Mouse (Mus musculus) left cerebral cortex, postnatal 14 days (tissue): ENCODE data around the gene Bcl11a. TPM values are rescaled to one million over a fixed set of nuclear protein-coding genes. Genes with fewer than 3 reads are reported as not detected.
A peak's percentile ranks its signal among the peaks of the same experiment; 100 is the strongest.
"Not testable (repeated sequence)": the region's sequence is repeated elsewhere in the genome, so short reads cannot be mapped to it uniquely, and the experiment has no call there.

Source experiments
- DNase-seq, 2 experiments: peaks; one replicate each; pipeline ENCODE4 v3.0.0; 2021 to 2022; ENCODE audit warnings: low spot score in 2 of 2, mixed read lengths in 1 of 2
- intact Hi-C: fragments of 180-260 bp; cut with DNase I; formaldehyde crosslinking; loops from one replicate; pipeline ENCODE4 v1.15.1; 2025
- total RNA-seq, 2 experiments: library from RNA; stranded (reverse); gene quantifications; 2 replicates each; pipeline ENCODE4 v1.2.3; 2021

Bcl11a gene
- total RNA-seq, 2 experiments from 2014 or later = 114 to 125 TPM

DNA sequence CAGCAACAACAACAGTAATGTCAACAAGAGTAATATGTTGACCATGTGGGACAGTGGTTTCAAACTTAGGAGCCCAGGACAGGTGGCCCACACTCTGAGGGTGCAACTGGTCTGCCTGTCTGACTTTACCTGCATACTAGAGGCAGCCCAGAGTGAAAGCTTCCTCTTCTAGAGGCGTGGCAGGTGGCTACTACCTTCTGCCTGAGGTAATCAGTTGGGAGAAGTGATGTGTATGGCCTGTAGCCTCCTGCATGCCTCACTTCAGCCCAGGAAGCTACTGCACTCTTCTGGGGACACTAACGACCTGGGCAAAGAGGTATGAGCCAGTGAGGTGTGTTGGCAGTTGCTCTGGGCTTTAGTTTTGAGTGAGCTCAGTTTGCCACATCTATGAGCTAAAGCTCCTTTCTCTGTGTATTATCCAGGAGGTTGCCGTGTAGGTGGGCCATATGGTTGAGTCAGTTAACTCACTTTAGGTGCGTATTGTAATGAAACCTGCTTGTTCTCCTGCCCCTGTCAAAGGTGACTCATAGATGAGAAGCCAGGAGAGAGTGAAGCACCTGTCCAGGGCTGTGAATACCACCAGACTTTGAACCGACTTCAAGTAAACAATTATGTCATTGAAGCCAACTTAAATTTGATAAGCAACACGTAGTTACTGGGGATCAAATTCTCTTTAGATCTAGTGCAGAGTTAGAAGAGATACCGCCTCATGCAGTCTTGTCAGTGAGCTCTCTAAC, 38.9 kb downstream of the Bcl11a start:
- DNase-seq = no peak
- intact Hi-C loops = no loop called here

- intact Hi-C loops = no loop called here
- no peak for DNase-seq
These were observed 43.3 kb downstream of the Bcl11a start for GRCm38 (mm10) chr11:24121136-24121535.

DNA sequence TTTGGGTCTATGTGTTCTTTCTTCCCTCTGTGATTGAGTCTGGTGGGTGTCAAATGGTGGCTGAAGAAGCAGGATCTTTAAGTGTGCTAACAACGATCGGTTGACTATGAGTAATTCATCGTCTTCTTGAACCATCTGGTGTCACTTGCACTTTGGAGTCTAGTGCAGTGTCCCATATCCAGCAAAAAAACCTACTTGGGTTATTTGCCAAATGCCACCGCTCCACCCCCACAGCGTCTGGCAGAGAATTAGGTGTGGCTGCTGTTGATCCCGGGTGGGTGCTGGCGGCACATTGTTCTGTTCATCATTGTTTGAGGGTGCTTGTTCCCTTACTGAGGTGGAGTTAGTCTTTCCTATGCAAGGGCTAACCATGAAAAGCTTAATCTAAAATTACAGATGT, 45.0 kb downstream of the Bcl11a start:
- intact Hi-C loops = no loop called here
- DNase-seq = no peak

DNA sequence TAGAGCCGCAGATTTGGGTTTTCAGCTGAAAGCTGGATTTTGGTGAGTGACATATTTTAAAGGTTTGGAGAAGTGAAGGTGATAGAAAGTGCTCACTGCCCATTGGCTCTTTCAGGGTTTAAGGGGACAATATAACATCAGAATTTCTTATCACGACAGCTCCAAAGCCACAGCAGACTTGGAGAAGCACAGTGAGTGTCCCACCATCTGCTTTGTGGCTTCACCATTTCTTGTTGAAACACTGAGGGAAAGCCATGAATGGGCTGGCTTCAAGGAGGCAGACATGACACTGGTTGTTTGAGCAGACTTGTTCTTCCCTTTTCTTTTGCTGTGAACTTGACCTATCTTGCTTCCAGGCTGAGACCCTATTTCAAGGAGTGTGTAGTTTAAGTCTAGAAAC, 46.1 kb downstream of the Bcl11a start:
- DNase-seq = no peak
- intact Hi-C loops = no loop called here

DNA sequence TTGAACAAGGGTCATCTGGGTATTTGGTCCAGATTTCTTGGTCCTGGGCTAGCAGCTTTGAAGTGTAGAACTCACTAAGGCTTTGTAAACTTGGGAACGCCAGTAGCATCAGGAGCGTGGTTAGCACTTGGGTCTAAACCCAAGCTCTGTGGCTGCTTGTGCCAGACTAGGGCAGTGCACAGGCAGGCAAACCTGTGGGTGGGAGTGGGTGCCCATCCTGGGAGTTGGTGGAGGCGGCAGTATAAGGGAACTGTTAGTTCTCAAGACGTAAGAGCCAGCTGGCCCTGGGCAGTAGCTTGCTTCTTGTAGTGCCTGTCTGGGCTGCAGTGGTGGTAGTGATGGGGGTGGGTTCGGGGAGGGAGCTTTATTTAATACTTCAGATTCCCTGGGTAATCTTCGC, 47.2 kb downstream of the Bcl11a start:
- intact Hi-C loops = no loop called here

GRCm38 (mm10) chr11:24128001-24128400, 50.1 kb downstream of the Bcl11a start:
- intact Hi-C loops = no loop called here

More for the DNA sequence above, 47.2 kb downstream of the Bcl11a start:
- peak; percentile 47 to 79 for DNase-seq

GRCm38 (mm10) chr11:24128880-24129279, 51.0 kb downstream of the Bcl11a start:
- intact Hi-C loops, DNase-seq: not testable (repeated sequence)

More at GRCm38 (mm10) chr11:24128001-24128400, 50.1 kb downstream of the Bcl11a start:
- no peak for DNase-seq

- intact Hi-C loops = loop anchor here (10.0 kb wide), 1 partner anchor 155 kb away; no protein-coding TSS in a partner anchor
- DNase-seq = no peak
These were observed 51.7 kb downstream of the Bcl11a start for GRCm38 (mm10) chr11:24129358-24130185.

- intact Hi-C loops = loop anchor here (10.0 kb wide), 1 partner anchor 155 kb away; no protein-coding TSS in a partner anchor
- DNase-seq = no peak
These were observed 52.4 kb downstream of the Bcl11a start for GRCm38 (mm10) chr11:24130186-24130760.

DNA sequence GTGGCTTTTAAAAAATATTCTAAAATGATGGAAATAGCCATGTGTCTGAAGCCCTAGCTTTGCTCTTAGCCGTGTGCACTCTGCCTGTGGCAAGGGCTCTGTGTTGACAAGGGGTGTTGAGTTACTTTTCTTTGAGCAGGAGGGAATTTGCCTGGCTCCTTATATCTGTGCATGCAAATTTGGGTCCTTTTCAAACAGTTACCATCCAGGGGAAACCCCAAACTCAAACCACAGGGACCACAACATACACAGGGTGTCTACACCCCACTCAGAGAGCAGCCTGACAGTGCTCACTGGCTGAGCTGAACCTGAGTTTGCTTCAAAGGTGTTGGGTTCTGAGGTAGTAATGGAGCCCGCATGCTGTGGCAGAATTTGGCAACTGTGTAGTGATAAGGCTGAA, 54.0 kb downstream of the Bcl11a start:
- DNase-seq = no peak
- intact Hi-C loops = loop anchor here (10.0 kb wide), 1 partner anchor 157 kb away; no protein-coding TSS in a partner anchor

GRCm38 (mm10) chr11:24132358-24132757, 54.5 kb downstream of the Bcl11a start:
- intact Hi-C loops = loop anchor here (10.0 kb wide), 1 partner anchor 158 kb away; no protein-coding TSS in a partner anchor
- DNase-seq = no peak

- no peak for DNase-seq
- intact Hi-C loops = loop anchor here (10.0 kb wide), 1 partner anchor 158 kb away; no protein-coding TSS in a partner anchor
These were observed 55.0 kb downstream of the Bcl11a start for GRCm38 (mm10) chr11:24132853-24133252.

DNA sequence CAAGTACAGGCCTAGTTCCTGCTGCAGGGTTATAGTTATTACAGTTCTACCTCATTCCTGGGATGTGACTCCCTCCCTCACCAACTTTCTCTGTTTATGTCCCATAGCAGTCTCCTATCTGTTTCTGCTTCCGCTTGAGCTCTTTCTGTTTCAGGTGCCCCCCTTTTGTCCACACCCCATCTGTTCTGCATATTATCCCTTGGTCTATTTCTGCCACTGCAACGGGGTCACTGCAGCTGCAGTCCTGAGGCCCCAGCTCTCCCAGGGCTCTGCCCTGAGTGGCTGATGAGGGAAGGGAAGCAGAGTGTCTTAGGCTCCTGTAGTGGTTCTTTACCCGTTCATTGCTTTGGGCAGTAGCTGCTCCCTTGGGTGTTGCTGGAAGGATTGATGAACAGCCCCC, 55.6 kb downstream of the Bcl11a start:
- DNase-seq = no peak
- intact Hi-C loops = loop anchor here (10.0 kb wide), 1 partner anchor 159 kb away; no protein-coding TSS in a partner anchor

- no peak for DNase-seq
These were observed 56.1 kb downstream of the Bcl11a start for GRCm38 (mm10) chr11:24133928-24134327.

DNA sequence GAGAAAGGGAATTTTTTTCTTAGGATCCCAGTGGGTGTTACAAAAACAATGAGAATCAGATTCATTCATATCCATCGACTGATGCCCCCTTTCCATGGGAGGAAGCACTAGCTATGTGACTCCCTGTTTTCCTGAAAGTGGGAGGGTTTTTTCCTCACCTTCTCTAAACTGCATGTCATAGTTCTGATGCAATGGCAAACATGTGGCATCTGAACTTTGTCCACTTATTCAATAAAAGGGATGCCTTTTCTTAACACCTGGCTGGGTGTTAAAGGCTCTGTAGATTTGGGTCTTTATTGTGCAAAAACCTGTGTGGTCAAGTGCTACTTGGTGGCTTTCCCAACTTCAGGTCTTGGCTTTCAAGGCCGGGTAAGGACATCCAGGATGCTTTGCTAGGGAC, 57.4 kb downstream of the Bcl11a start:
- no peak for DNase-seq
- intact Hi-C loops = loop anchor here (10.0 kb wide), 1 partner anchor 160 kb away; no protein-coding TSS in a partner anchor

More at GRCm38 (mm10) chr11:24133928-24134327, 56.1 kb downstream of the Bcl11a start:
- intact Hi-C loops = loop anchor here (10.0 kb wide), 1 partner anchor 159 kb away; no protein-coding TSS in a partner anchor

DNA sequence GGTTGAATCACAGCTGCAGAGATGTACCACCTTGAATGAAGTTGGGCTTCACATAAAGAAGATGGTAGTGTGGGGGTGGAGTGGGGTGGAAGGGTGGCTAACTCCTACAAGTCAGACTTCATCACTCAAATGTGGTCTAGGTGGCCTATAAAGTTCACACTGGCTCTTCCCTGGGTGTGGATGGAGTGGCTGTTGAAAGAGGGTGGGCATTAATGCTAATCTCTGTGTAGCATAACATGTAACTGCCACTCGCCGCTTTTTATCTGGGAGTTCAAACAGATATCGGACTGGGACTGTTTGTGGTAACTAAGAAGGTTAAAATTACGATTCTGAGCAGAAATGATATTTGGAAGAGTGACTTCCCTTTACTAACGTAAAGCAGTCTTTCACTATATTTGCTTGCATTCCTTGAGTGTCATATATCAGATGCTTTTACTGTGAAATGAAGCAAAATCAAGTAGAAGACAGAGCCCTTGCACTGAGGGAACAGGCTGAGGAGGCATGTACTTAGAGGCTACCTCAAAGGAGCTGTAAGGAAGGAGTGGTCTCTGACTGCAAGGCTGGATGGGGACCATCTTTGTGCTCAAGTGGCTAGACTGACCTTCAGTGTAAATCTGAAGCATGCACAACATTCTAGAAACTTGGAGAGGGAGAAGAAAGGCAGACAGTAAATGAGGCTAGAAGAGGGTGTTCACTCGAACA, 58.4 kb downstream of the Bcl11a start:
- intact Hi-C loops = loop anchor here (10.0 kb wide), 1 partner anchor 161 kb away; no protein-coding TSS in a partner anchor
- DNase-seq = no peak

- DNase-seq = no peak
- intact Hi-C loops = loop anchor here (10.0 kb wide), 1 partner anchor 163 kb away; no protein-coding TSS in a partner anchor
These were observed 60.0 kb downstream of the Bcl11a start for GRCm38 (mm10) chr11:24137891-24138290.

DNA sequence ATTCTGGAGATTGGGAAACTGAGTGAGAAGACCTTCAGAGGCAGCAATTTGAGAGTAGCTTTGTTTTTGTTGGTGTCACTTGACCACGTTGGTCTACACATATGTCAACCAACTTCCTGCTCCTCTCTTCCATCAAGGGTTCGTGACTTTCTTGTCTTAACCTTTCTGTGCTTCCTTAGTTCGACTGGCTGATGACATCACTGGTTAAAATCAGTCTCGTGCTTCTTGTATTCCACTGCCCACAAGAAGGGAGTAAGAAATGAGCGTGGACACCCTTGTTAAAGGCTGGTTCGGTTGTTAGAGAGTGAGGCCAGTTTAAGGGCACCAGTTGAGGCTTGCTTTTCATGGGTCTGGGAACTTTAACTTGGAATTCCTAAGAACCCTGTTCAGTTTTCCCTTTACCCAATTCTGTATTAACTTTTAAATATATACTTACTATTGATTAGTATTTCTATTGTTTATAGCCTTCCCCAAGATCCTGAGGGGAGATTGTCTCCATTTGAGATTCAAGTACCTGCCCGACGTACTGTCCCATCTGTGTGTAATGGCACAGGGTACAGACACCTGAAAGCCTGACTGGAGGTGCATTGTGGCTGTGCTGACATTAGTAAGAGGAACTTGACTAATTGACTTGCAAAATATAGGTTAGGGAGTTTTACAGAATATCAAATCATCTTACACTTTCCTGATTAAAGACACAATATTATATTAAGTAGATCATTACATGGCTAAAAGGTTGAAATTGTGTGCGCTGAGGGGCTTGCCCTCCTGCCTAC, 60.9 kb downstream of the Bcl11a start:
- DNase-seq = no peak
- intact Hi-C loops = loop anchor here (10.0 kb wide), 1 partner anchor 164 kb away; no protein-coding TSS in a partner anchor
